Mouse (Mus musculus) heart, postnatal 36 days (tissue): Measurements from ENCODE around the gene Sema5a. TPM values are rescaled to one million over a fixed set of nuclear protein-coding genes. Genes with fewer than 3 reads are reported as not detected.

Experiments used
- DNase-seq, 2 experiments: peaks; one replicate each; pipeline ENCODE4 v3.0.0; 2021 to 2022
- intact Hi-C: fragments of 180-260 bp; cut with DNase I; formaldehyde crosslinking; loops from one replicate; pipeline ENCODE4 v1.15.1; 2025
- total RNA-seq, 2 experiments: library from RNA; stranded (reverse); gene quantifications; 2 replicates each; pipeline ENCODE4 v1.2.3; 2021

Gene Sema5a
- total RNA-seq, 2 experiments from 2014 or later = 9.2 to 12.6 TPM

DNA sequence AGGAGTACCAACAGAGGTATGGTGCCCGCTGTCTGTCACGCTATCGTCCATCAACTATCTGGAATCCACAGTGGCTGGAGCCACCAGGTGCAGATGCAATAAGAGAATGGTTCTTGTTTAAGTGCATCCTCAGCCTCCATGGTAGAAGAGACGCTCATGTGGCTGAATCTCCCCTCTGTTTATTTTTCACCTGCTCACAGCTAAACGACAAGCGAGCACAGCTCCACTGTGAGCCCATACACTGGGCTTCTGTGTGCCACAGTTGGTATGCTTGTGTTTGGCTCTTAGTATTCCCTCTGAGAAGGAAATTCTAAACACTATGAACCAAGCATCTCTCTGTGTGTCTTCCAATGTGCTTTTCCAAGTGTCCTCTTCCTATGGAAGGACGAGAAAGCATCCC is 366.6 kb downstream of the Sema5a start:
- DNase-seq = no peak
- intact Hi-C loops = loop anchor here (2.0 kb wide), 1 partner anchor 38 kb away; no protein-coding TSS in a partner anchor

DNA sequence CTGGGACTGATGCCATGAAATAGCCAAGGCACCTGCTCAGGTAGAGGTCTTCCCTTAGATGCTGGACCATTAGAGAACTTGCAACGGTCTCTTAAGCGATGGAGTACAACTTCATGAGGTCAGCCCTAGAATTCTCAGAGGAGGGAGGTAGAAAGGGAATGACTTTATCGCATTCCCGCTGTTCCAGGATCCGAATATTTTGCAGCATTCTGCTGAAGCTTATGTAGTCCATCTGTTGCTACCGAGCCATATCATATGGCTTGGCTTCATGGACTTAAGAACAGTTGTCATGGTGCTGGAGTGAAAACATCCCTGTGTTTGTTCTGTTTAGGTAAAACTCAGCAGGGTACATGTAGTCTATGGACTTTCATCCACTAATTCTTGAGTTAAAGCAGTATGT is 369.1 kb downstream of the Sema5a start:
- DNase-seq = no peak

DNA sequence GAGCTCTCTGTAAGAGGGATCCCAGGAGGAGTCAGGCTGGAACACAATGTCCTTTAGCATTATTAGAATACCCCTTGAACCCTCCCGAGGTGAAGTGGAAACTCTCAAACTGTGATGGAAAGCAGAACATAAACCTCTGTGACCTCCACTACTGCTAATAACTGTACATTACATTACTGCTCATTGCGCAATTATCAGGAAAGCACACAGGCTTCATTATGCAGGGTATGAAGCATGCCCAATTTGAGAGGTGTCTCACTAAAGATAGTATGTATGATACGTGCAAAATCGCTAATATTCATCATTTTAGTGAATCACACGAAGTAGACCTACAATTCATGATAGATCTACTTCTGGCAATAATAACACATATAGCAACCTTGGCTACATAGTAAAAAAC is 371.2 kb downstream of the Sema5a start:
- no peak for DNase-seq
- intact Hi-C loops = no loop called here

More for the DNA sequence above, 369.1 kb downstream of the Sema5a start:
- intact Hi-C loops = no loop called here

DNA sequence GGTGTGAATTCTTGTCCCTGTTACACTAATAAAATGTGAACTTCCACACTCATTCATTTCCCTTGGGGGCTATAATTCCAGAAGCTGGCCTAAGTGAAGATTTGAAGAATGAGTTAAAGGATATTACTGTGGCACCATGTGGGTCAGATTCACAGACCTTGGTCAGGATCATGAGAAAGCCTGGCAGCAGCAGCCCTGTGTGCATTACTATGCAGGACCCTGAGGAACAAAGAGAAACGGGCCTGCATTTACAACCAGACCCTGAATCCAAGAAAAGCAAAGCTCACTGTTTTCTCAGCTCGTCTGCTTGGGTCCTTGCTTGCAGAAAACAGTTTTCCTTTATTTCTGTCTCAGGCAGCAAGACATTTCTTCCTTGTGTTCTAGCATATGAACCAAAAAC is 374.6 kb downstream of the Sema5a start:
- DNase-seq = no peak
- intact Hi-C loops = no loop called here

DNA sequence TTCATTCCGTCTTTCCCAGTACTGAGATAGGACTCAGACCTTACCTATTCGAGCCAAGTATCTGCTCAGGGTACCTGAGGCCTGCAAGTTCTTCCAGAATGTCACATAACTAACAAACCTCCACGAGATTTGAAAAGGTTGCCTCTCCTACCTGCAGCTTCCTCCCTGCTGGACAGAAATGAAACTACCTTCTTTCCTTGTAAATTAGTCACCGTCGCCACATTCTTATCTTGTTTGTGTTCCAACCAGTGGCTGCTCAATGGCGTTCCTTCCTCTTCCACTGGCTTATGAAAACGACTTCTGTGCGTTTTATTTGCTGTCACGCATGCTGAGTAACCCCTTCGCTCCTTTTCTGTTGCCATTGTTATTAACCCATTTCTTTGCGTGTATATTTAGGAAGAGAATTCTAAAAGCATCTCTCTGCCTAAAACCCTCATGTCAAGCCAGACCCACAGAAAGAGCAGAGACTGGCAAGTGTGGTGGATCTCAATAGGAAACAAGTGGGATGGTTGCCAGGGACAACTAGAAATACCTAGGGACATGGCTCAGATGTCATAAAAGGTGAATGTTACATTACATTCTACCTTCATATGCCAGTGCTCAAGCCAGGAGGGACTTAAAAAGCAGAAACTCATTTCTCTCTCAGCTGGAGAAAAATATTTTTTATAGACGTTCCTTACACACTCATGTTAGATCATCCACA is 378.6 kb downstream of the Sema5a start:
- DNase-seq = no peak
- intact Hi-C loops = no loop called here

DNA sequence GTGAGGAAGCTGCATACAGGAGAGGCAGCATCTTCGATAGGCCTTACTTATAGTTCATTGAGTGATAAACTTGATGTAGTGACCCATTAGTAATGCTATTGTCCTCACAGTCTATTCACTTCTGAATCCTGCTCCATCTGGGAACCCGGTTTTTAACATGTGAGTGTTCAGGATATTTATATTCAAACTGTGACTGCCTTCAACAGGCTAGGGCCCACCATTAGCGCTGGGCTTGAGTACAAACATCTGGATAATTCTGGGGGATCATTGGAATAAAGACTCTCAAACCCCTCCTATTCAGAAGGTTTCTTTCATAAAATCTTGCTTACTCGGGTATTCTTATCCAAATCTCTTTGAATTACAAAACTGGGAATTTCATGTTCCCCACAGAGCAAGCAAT is 379.5 kb downstream of the Sema5a start:
- intact Hi-C loops = no loop called here
- no peak for DNase-seq

DNA sequence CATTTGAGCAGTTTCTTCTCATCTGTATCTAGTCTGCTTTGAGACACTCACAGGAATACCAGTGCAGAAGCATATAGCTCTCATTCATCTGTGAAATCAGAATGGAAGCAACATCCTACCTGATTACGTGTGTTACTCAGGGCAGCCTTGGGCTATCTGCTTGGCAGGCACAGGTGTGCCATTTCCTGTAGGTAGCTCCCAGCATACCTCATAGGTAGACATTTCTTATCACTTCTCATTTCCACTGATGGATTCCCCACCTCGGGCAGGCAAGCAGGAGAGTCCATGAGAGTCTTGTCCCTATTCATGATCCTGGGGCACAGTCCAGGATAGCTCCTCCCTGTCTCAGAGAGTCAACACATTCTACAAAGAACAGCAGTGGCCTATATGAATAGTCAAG is 381.4 kb downstream of the Sema5a start:
- intact Hi-C loops = no loop called here
- DNase-seq = no peak

DNA sequence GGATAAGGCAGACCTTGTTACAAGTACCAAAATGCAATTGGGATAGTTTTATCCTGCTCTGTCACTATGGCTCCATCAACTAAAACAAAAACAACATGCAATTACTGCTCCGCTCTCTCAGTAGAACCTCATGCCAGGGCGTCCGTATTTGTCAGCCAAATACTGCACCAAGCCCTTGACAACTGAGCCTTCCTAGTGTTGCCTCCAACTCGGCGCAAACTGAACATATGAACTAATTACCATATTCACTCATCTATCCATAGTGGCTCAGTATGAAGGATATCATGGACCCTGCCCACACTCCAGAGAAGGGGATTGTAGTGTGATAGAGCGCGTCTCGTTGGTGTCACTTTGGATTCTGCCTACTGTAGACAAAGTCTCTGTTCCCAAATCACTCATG is 389.1 kb downstream of the Sema5a start:
- intact Hi-C loops = no loop called here
- DNase-seq = no peak

DNA sequence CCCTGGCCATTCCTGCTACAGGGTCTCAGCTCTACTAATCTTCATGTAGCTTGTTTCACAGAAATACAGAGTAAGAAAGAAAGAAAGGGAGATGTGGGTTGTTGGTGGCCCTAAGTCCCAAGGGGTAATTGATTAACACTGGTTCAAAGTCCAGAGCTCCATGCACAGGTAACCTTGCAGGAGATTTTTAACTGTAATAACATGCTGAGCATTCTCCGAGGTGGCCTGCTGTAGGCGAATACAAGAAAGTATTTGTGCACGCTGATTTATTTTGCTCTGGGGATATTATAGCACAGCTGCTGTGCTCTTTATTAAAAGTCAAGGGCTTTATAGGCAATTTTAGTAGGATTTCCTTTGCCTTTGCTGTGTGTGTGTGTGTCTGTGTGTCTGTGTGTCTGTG is 393.3 kb downstream of the Sema5a start:
- intact Hi-C loops = no loop called here
- no peak for DNase-seq

DNA sequence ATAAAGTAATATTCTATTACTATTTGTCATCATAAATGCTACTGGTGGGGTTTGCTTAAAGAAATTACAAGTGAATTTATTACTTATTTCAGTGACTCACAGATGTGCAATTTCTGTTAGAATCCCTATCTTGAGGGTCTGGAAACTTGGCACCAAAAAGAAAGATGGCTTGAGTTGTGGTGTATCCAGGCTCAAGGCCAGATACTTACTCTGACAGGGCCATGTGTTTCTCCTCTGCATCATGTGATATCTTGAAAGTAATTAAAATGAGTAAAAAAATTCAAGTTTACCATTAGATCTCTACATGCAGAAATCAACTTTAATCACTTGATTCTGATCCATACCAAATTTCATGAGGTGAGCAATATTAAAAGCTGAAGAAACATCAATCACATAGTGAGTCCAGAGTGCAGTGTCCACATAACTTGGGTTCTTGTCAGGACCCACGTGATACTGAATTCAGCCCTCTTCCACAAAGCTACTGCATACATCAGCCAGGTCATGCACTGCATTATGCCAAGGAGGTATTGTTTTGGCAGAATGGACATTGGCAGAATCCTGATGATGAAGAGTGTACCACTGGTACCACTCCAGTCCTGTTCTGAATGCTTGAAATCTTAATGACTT is 402.6 kb downstream of the Sema5a start:
- DNase-seq = no peak
- intact Hi-C loops = no loop called here

DNA sequence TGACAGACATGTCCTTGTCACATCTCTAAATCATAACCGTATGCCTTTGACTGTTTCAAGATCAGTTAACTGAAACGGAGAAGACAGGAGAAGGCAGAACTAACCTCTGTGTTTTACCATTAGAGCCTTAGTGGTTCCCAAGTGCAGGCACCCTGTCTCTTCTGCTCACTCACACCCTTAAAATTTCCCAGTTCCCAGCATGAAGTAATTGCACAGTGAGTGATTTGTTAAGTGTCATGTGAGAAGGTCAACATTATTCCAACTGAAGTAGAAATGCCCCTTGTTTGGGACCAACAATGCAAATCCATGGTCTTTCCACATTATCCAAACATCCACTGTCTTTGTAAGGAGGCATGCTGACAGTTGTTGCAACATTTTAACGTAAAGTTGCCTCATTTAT is 409.4 kb downstream of the Sema5a start:
- intact Hi-C loops = no loop called here
- no peak for DNase-seq

DNA sequence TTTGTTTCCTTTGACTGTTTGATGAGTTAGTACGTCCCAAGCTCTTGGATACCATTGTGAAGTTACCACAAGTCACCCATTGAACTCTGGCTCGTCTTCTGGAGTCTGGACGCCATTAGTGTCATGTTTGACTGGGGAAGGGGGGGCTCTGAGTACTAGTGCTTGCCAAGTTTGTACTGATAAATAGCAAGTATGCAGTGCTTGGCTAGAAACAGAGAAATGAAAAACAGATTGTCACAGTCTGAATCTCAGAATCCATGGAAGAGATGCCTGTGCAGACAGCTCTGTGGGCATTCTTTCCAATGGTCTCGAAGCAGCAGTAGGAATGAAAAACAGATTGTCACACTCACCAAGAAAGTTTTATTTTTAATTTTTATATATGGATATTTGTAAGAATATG is 411.4 kb downstream of the Sema5a start:
- no peak for DNase-seq

DNA sequence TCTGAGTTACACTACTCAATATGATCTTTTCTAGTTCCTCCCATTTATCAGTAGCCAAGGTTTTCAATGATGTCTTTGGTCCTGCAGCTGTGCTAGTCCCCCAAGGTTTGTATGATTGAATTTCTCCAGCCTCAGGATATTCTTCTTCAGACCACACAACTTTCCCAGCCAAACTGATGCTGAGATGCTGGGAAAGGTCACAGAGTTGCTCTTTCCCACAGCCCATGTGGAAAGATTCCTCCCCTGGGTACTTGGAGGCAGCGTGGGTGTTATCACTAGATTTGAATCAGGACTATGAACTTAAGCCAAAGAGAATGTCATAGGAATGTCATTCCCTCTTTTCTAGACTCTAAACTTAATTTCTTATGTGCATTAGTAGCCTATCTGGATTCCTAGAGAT is 431.8 kb downstream of the Sema5a start:
- intact Hi-C loops = no loop called here
- DNase-seq = peak in 1 of 2 experiments; percentile 9

More for the DNA sequence above, 411.4 kb downstream of the Sema5a start:
- intact Hi-C loops = no loop called here

DNA sequence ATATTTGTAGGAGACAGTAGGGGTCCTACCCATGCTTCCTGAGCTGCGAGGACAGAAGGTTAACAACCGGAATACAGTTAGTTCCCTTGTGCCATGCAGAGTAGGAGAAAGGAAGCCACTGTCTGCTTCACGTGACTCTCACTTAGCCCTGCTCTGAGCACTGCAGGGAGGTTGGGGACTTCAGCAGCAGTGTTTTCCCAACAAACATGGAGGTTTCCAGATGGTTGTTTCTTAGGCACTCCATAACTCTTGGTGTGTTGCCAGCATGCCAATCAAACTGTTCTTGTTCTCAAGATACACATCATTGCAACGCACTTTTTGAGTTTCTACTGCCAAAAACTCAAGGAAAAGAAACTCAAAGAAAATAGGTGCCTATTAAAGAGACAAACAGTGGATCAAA is 440.5 kb downstream of the Sema5a start:
- no peak for DNase-seq
- intact Hi-C loops = no loop called here

DNA sequence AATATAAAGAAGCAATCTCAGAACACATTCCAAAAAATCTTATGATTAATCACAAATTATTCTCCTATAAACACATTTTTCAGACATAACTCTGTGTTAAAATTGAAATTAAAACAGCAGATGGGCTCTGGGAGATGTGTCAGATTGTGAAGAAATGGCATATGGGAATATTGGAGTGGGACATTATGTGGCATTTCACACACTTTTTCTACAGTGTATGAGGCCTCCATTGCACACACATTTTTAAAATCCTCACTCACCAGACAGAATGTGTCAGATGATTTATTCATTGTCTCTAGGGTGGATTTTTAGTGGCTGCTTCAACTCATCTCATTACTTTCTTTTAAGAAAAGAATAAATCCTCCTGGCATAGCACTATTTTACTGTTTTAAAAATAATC is 446.4 kb downstream of the Sema5a start:
- DNase-seq = no peak

DNA sequence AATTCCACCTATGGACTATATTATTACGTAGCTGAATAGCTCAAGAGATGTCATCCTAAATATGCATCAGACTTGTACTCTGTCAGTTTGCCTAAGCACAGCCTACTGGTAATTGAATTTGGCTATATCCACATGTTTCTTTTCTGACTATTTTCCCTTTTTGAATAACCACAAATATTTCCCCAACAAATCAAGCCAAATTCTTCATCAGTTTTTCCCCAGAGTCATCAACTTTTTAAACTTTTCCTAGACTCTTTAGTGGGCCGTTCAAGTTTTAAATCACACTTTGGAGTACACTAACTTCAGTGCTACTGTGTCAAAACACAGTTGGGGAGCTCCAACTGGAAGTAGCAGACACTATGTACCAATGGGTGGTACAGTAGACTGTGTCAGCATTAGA is 448.4 kb downstream of the Sema5a start:
- no peak for DNase-seq
- intact Hi-C loops = no loop called here

More for the DNA sequence above, 446.4 kb downstream of the Sema5a start:
- intact Hi-C loops = no loop called here

DNA sequence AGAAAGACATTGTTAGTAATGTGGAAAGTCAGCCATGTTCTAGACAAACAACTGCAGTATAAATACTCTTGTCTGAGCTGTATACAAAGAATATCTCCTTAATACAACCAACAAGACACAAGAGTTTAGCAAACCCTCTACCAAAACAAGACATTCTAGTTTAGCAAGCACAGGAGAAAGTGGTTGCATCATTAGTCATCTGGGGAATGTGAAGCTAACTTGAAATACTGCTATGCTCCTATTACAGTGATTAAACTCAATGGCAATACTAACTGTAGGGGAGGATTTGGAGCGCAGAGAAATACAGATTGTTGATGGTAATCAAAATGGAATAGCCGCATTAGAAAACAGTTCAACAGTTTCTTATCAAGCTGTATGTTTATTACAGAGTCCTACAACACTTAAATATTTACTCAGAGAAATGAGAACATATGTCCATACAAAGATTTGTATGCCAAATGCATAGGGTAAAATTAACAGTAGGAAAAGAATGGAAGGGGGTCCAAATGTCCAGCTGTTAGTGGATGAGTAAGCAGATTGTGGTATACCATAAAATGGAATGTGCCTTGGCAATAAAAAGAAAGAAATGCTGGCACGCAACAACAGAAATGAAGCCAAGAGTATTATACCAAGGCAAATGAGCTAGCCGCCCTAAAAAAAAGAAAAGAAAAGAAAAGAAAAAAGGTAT is 472.8 kb downstream of the Sema5a start:
- intact Hi-C loops = loop anchor here (5.0 kb wide), 1 partner anchor 280 kb away; no protein-coding TSS in a partner anchor
- no peak for DNase-seq

DNA sequence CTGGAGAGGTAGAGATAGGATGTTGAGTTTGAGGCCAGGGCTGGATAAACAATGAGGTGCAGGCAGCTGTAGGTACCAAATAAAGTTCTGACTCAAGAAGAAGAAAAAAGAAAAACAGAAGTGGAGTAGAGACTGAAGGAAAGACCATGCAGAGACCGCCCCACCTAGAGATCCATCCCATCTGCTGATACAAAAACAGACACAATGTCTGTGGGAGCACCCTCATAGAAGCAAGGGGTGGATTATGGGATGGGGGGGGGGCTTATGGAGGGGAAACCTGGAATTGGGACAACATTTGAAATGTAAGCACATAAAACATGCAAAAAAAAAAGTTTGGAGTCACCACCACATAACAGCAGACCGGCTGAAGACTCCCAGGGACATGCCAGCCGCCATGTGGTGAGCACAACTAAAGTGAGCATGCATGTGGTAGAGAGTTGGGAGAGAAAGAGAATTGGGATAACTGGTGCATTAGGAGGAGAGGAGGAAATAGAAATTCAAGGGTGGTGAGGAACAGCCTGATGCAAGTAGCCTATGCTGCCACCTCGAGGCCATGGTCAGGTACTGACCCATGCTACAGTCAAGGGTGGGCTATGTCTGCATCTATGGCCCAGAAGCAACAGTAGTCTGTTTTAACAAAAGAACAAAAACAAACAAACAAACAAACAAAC is 473.8 kb downstream of the Sema5a start:
- intact Hi-C loops = loop anchor here (1.0 to 5.0 kb wide), 3 partner anchors 281 to 706 kb away; no protein-coding TSS in a partner anchor
- DNase-seq = peak; percentile 48 to 53

DNA sequence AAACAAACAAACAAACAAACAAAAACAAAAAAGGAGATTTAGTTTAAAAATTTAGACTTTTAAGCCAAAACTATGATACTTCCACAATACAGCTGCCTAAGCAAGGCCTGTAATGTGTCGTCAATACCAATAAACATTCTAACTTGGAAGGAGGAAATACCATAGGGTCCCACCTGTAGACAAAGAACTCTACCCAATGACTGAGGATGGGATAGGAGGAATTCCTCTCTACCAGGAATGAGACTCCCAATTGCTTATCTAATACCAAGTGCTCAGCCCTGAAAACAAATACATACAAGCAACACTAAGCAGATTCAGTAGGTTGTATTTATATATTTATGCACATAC is 474.3 kb downstream of the Sema5a start:
- no peak for DNase-seq
- intact Hi-C loops = loop anchor here (1.0 to 5.0 kb wide), 3 partner anchors 282 to 706 kb away; no protein-coding TSS in a partner anchor

DNA sequence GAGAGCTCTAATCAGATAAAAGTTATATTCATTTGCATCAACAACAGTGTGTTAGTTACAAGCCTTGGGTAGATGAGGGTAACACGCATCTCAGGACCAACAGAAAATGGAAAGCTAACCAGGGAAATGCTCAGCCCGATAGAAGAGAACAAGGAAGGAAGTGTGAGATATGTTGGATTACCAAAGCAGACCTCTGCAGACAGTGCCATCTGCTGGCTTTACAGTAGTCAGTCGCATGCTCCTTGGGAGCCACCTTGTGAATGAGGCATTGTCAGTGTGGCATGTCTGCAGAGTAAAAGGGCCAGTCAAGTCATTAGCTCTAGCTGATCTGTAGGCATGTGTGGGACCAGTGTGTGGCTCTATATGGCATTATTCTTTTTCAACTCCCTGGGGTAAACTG is 486.2 kb downstream of the Sema5a start:
- DNase-seq = peak in 1 of 2 experiments; percentile 12
- intact Hi-C loops = no loop called here
